Mouse (Mus musculus): ENCODE data around the gene Taf3.

DNA sequence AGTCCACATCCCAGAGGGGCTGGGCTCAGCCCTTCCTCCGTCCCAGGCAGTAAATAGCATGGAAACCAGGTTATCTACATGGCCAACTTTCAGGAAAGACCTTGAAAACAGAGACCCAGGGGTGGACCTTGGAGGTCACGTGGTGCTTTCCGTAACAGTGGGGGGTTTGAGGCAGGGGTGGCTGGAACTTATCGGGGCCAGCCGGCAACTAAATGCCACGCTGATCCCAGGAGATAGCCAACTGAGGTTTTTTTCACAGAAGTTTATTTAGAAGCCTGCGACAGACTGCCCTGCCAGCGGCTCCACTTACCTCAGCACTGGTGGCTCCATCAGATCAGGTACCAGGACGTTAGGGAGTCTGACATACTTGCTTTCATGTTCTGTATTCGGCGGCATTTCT is 142.4 kb downstream of the Taf3 start:
- TF ChIP-seq CTCF (IDR thresholded peaks at IDR 0.05) = no peak
- no peak for TF ChIP-seq EP300 (IDR thresholded peaks at IDR 0.05; ENCODE audit: insufficient read depth, low read depth, low read length)
